Mouse (Mus musculus): ENCODE measurements around the gene Stk4. TPM values are rescaled to one million over a fixed set of nuclear protein-coding genes. Genes with fewer than 3 reads are reported as not detected.

Stk4 gene
- polyA plus RNA-seq, 1 experiment from 2014 or later = 26.5 TPM

- no peaks in the 10 kb centered on the region for H3K9me3 ChIP-seq (replicated peaks; ENCODE audit: control insufficient read depth, low read length)
- WGBS = 87% methylated on average over 7 of the region's 7 CpGs
- H3K4me1 ChIP-seq (ENCODE audit: control insufficient read depth, insufficient read depth, low read length) = no peaks in the 10 kb centered on the region; the same call in 1 of the 2 replicates
- no peak overlapping the region for H3K4me3 ChIP-seq (ENCODE audit: low read depth, low read length)
- DNase-seq (ENCODE audit: low spot score) (no peak), ATAC-seq (replicated peaks; ENCODE audit: insufficient number of reproducible peaks, low FRiP score, low TSS enrichment, low read depth) (no peak)
- no peaks in the 10 kb centered on the region for H3K36me3 ChIP-seq (replicated peaks; ENCODE audit: control insufficient read depth, insufficient read depth, low read depth, low read length)
- no peak overlapping the region for H3K4me2 ChIP-seq (ENCODE audit: low read depth, low read length)
- H3K27ac ChIP-seq (replicated peaks; ENCODE audit: low read depth, low read length) = no peak overlapping the region
- H3K9ac ChIP-seq (replicated peaks; ENCODE audit: low read length) = no peak overlapping the region
- no peaks in the 10 kb centered on the region for H3K27me3 ChIP-seq (ENCODE audit: control insufficient read depth, insufficient read depth, low read length)
Measured at GRCm38 (mm10) chr2:164073120-164073519, 3.0 kb downstream of the Stk4 start.

GRCm38 (mm10) chr2:164073918-164074578 is 3.9 kb downstream of the Stk4 start:
- ATAC-seq (replicated peaks; ENCODE audit: insufficient number of reproducible peaks, low FRiP score, low TSS enrichment, low read depth) (peak; percentile 76), DNase-seq (ENCODE audit: low spot score) (peak; percentile 98)
- Histone ChIP-seq H3K27me3 (ENCODE audit: control insufficient read depth, insufficient read depth, low read length) (no peaks in the 10 kb centered on the region), H3K9me3 (replicated peaks; ENCODE audit: control insufficient read depth, low read length) (no peaks in the 10 kb centered on the region), H3K36me3 (replicated peaks; ENCODE audit: control insufficient read depth, insufficient read depth, low read depth, low read length) (no peaks in the 10 kb centered on the region), H3K9ac (replicated peaks; ENCODE audit: low read length) (peak overlapping the region; percentile 78), H3K27ac (replicated peaks; ENCODE audit: low read depth, low read length) (no peak overlapping the region), H3K4me1 (ENCODE audit: control insufficient read depth, insufficient read depth, low read length) (no peaks in the 10 kb centered on the region), H3K4me2 (ENCODE audit: low read depth, low read length) (peak overlapping the region; percentile 67), H3K4me3 (ENCODE audit: low read depth, low read length) (peak overlapping the region; percentile 88)
- under 1% methylated on average over 48 of the region's 48 CpGs for WGBS

- WGBS = 45% methylated on average over 5 of the region's 5 CpGs
- no peak for DNase-seq (ENCODE audit: low spot score)
- Histone ChIP-seq H3K4me3 (ENCODE audit: low read depth, low read length) (peak overlapping the region; percentile 88), H3K4me1 (ENCODE audit: control insufficient read depth, insufficient read depth, low read length) (no peaks in the 10 kb centered on the region), H3K4me2 (ENCODE audit: low read depth, low read length) (peak overlapping the region; percentile 67; the same call in 1 of the 2 replicates), H3K9ac (replicated peaks; ENCODE audit: low read length) (no peak overlapping the region), H3K9me3 (replicated peaks; ENCODE audit: control insufficient read depth, low read length) (no peaks in the 10 kb centered on the region), H3K27ac (replicated peaks; ENCODE audit: low read depth, low read length) (no peak overlapping the region), H3K27me3 (ENCODE audit: control insufficient read depth, insufficient read depth, low read length) (no peaks in the 10 kb centered on the region), H3K36me3 (replicated peaks; ENCODE audit: control insufficient read depth, insufficient read depth, low read depth, low read length) (no peaks in the 10 kb centered on the region)
- no peak for ATAC-seq (replicated peaks; ENCODE audit: insufficient number of reproducible peaks, low FRiP score, low TSS enrichment, low read depth)
Measured at GRCm38 (mm10) chr2:164075088-164075487, 5.0 kb downstream of the Stk4 start.

GRCm38 (mm10) chr2:164076874-164077425 is 6.8 kb downstream of the Stk4 start:
- Histone ChIP-seq H3K9ac (replicated peaks; ENCODE audit: low read length) (no peak overlapping the region), H3K27me3 (ENCODE audit: control insufficient read depth, insufficient read depth, low read length) (no peaks in the 10 kb centered on the region), H3K9me3 (replicated peaks; ENCODE audit: control insufficient read depth, low read length) (no peaks in the 10 kb centered on the region), H3K4me2 (ENCODE audit: low read depth, low read length) (no peak overlapping the region), H3K27ac (replicated peaks; ENCODE audit: low read depth, low read length) (no peak overlapping the region), H3K36me3 (replicated peaks; ENCODE audit: control insufficient read depth, insufficient read depth, low read depth, low read length) (peaks cover 2% of the 10 kb centered on the region; the same call in 1 of the 2 replicates), H3K4me1 (ENCODE audit: control insufficient read depth, insufficient read depth, low read length) (no peaks in the 10 kb centered on the region), H3K4me3 (ENCODE audit: low read depth, low read length) (no peak overlapping the region)
- ATAC-seq (replicated peaks; ENCODE audit: insufficient number of reproducible peaks, low FRiP score, low TSS enrichment, low read depth) (no peak), DNase-seq (ENCODE audit: low spot score) (no peak)
- 90% methylated on average over 8 of the region's 8 CpGs for WGBS

- DNase-seq (ENCODE audit: low spot score) (no peak), ATAC-seq (replicated peaks; ENCODE audit: insufficient number of reproducible peaks, low FRiP score, low TSS enrichment, low read depth) (no peak)
- Histone ChIP-seq H3K4me2 (ENCODE audit: low read depth, low read length) (no peak overlapping the region), H3K9me3 (replicated peaks; ENCODE audit: control insufficient read depth, low read length) (no peaks in the 10 kb centered on the region), H3K27ac (replicated peaks; ENCODE audit: low read depth, low read length) (no peak overlapping the region), H3K4me1 (ENCODE audit: control insufficient read depth, insufficient read depth, low read length) (no peaks in the 10 kb centered on the region), H3K9ac (replicated peaks; ENCODE audit: low read length) (no peak overlapping the region), H3K27me3 (ENCODE audit: control insufficient read depth, insufficient read depth, low read length) (no peaks in the 10 kb centered on the region), H3K4me3 (ENCODE audit: low read depth, low read length) (no peak overlapping the region), H3K36me3 (replicated peaks; ENCODE audit: control insufficient read depth, insufficient read depth, low read depth, low read length) (peaks cover 2% of the 10 kb centered on the region; the same call in 1 of the 2 replicates)
- 88% methylated on average over 5 of the region's 5 CpGs for WGBS
Measured at GRCm38 (mm10) chr2:164077875-164078274, 7.8 kb downstream of the Stk4 start.

- H3K27ac ChIP-seq (replicated peaks; ENCODE audit: low read depth, low read length) = no peak overlapping the region
- H3K9ac ChIP-seq (replicated peaks; ENCODE audit: low read length) = no peak overlapping the region
- no peaks in the 10 kb centered on the region for H3K27me3 ChIP-seq (ENCODE audit: control insufficient read depth, insufficient read depth, low read length)
- WGBS = 86% methylated on average over 6 of the region's 6 CpGs
- H3K4me2 ChIP-seq (ENCODE audit: low read depth, low read length) = no peak overlapping the region
- H3K9me3 ChIP-seq (replicated peaks; ENCODE audit: control insufficient read depth, low read length) = no peaks in the 10 kb centered on the region
- no peak overlapping the region for H3K4me3 ChIP-seq (ENCODE audit: low read depth, low read length)
- H3K36me3 ChIP-seq (replicated peaks; ENCODE audit: control insufficient read depth, insufficient read depth, low read depth, low read length) = peaks cover 2% of the 10 kb centered on the region; the same call in 1 of the 2 replicates
- ATAC-seq (replicated peaks; ENCODE audit: insufficient number of reproducible peaks, low FRiP score, low TSS enrichment, low read depth) (no peak), DNase-seq (ENCODE audit: low spot score) (no peak)
- H3K4me1 ChIP-seq (ENCODE audit: control insufficient read depth, insufficient read depth, low read length) = no peaks in the 10 kb centered on the region
Measured at GRCm38 (mm10) chr2:164079488-164079887, 9.4 kb downstream of the Stk4 start.

GRCm38 (mm10) chr2:164081577-164081976 is 11.5 kb downstream of the Stk4 start:
- H3K4me1 ChIP-seq (ENCODE audit: control insufficient read depth, insufficient read depth, low read length) = no peaks in the 10 kb centered on the region
- H3K9ac ChIP-seq (replicated peaks; ENCODE audit: low read length) = no peak overlapping the region
- H3K27me3 ChIP-seq (ENCODE audit: control insufficient read depth, insufficient read depth, low read length) = no peaks in the 10 kb centered on the region
- 97% methylated on average over 10 of the region's 10 CpGs for WGBS
- no peak overlapping the region for H3K27ac ChIP-seq (replicated peaks; ENCODE audit: low read depth, low read length)
- H3K36me3 ChIP-seq (replicated peaks; ENCODE audit: control insufficient read depth, insufficient read depth, low read depth, low read length) = peaks cover 2% of the 10 kb centered on the region; the same call in 1 of the 2 replicates
- DNase-seq (ENCODE audit: low spot score) (no peak), ATAC-seq (replicated peaks; ENCODE audit: insufficient number of reproducible peaks, low FRiP score, low TSS enrichment, low read depth) (no peak)
- H3K4me3 ChIP-seq (ENCODE audit: low read depth, low read length) = no peak overlapping the region
- H3K9me3 ChIP-seq (replicated peaks; ENCODE audit: control insufficient read depth, low read length) = no peaks in the 10 kb centered on the region
- no peak overlapping the region for H3K4me2 ChIP-seq (ENCODE audit: low read depth, low read length)

GRCm38 (mm10) chr2:164082175-164082574 is 12.1 kb downstream of the Stk4 start:
- Histone ChIP-seq H3K9ac (replicated peaks; ENCODE audit: low read length) (no peak overlapping the region), H3K4me2 (ENCODE audit: low read depth, low read length) (no peak overlapping the region), H3K27me3 (ENCODE audit: control insufficient read depth, insufficient read depth, low read length) (no peaks in the 10 kb centered on the region), H3K27ac (replicated peaks; ENCODE audit: low read depth, low read length) (no peak overlapping the region), H3K9me3 (replicated peaks; ENCODE audit: control insufficient read depth, low read length) (no peaks in the 10 kb centered on the region), H3K36me3 (replicated peaks; ENCODE audit: control insufficient read depth, insufficient read depth, low read depth, low read length) (peaks cover 2% of the 10 kb centered on the region; the same call in 1 of the 2 replicates), H3K4me3 (ENCODE audit: low read depth, low read length) (no peak overlapping the region), H3K4me1 (ENCODE audit: control insufficient read depth, insufficient read depth, low read length) (no peaks in the 10 kb centered on the region)
- 89% methylated on average over 10 of the region's 10 CpGs for WGBS
- DNase-seq (ENCODE audit: low spot score) (no peak), ATAC-seq (replicated peaks; ENCODE audit: insufficient number of reproducible peaks, low FRiP score, low TSS enrichment, low read depth) (no peak)

All from embryonic facial prominence, embryonic 11.5 days (tissue).